Mouse (Mus musculus) left cerebral cortex, adult 18-20 months (tissue): Measurements from ENCODE around the gene Zfp316. TPM values are rescaled to one million over a fixed set of nuclear protein-coding genes. Genes with fewer than 3 reads are reported as not detected.
A peak's percentile ranks its signal among the peaks of the same experiment; 100 is the strongest.

Experiments used
- DNase-seq, 2 experiments: peaks; one replicate each; pipeline ENCODE4 v3.0.0; 2021 to 2022; ENCODE audit warnings: low spot score in 2 of 2, mixed read lengths in 1 of 2
- total RNA-seq, 2 experiments: library from RNA; stranded (reverse); gene quantifications; 2 replicates each; pipeline ENCODE4 v1.2.3; 2021

Gene Zfp316
- total RNA-seq, 2 experiments from 2014 or later: 22.3 to 25.3 TPM

DNA sequence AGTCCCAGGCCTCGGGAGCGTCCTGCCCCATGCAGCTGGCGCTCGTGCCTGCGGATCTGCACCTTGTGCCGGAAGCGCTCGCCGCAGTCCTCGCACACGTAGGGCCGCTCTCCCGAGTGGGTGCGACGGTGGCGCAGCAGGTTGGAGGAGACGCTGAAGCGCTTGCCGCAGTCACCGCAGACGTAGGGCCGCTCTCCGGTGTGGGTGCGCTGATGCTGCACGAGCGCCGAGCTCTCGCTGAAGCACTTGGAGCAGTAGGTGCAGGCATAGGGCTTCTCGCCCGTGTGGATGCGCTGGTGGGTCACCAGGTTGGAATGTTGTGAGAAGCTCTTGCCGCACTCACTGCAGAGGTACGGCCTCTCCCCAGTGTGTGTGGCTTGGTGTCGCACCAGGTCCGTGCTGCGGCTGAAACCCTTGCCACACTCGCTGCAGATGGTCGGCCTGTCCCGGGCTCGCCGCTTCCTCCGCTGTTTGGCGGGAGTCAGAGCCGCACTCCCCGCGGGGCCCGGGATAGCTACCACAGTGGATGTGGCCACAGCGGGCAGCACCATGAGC lies 18.0 kb upstream of the Zfp316 start:
- no peak for DNase-seq

DNA sequence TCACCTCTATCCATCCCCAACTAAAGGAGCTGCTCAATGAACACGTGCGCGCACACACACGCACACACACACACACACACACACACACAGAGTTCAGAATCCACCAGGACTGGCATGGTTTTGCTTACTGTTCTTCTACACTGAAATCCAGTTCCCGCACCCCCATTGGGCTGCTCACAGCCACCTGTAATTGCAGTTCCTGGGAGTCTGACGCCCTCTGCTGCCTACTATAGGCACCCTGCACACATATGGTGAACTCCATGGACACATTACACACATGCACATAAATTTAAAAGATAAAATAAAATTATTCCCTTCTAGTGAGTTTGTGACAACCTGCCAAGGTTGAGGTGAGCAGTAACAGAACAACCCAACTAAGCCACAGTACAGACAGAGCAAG lies 14.9 kb upstream of the Zfp316 start:
- no peak for DNase-seq

DNA sequence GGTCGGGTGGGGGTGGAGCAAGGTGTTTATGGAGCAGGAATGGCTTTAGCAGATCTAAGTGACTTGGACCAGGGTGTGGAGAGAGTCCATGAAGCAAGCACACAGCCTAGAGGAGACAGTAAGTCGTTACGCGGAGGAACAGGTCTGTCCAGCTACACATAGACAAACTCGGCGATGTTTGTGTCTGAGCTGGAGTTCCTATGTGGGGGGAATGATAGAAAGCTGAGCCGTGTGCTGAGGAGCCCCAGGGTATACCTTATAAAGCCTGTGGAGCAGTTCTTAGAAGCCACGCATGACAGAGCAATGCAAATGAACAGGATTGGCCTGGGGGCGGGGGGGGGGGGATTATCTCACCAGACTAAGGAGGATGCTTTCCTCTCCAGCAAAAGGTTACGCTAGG lies 9.4 kb upstream of the Zfp316 start:
- DNase-seq: no peak

DNA sequence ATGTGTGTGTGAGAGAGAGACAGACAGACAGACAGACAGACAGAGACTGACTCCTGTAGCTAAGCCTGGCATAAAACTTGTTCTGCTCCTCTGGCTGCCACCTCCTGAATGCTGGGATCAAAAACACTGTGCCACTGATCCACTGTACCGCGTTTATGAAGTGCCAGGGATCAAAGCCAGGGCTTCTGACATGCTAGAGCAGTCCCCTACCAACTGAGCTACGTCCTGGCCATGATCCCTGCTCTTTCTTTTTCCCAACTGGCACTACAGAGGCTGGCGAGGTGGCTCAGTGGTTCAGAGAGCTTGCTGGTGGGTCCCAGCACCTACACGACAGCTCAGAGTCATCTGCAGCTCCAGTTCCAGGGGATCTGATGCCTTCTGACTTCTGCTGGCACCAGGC lies 5.9 kb upstream of the Zfp316 start:
- DNase-seq: no peak

DNA sequence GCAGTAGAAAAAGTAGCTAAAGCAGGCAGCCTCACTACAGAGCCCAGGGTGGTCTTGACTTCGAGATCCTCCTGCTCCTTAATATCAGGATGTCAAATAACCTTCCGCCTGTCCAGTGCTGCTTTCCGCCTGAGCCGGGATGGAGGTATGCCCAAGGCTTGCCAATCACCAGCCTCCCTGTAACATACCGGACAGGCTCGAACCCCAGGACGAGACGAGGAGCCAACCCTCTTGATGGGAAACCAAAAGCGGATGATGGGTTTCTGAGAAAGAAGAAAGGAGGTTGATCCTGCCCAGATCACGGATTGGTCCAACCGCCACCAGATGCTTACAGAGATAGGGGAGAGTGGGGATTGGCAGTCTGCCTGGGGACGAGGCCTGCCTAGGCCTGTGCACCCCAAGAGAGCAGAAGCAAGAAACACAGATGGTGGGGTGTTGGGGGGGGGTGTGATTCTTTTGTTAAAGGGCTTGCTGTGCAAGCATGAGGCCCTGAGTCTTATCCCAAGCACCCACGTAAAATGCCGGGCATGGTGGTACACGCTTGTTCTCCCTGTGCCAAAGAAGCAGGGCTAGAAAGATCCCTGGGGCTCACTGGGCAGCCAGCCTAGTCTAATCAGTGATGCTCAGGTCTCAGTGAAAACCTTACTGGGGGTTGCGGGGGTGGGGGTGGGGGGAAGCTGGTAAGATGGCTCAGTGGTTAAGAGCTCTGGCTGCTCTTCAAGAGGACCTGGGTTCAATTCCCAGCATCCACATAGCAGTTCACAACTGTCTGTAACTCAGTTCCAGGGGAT lies 2.9 kb upstream of the Zfp316 start:
- no peak for DNase-seq

GRCm38 (mm10) chr5:143272108-143272507 lies 2.3 kb upstream of the Zfp316 start:
- no peak for DNase-seq

DNA sequence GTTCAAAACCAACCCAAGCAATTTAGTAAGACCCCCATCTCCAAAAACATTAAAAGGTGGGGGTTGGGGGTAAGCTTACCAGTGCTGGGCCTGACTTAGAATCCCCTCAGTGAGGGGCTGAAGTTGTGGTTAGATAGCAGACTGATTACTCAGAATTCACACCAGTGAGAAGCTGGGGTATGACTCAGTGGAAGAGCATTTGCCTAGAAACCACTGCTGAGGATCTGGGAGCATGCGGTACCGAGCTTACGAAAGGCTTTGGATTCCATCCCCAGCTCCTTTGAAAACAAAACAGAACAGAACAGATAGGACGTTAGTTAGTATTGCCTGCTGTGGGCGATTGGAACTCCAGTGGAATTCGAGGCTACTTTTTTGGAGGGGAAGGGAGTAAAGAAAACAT lies 1.8 kb upstream of the Zfp316 start:
- DNase-seq: no peak

DNA sequence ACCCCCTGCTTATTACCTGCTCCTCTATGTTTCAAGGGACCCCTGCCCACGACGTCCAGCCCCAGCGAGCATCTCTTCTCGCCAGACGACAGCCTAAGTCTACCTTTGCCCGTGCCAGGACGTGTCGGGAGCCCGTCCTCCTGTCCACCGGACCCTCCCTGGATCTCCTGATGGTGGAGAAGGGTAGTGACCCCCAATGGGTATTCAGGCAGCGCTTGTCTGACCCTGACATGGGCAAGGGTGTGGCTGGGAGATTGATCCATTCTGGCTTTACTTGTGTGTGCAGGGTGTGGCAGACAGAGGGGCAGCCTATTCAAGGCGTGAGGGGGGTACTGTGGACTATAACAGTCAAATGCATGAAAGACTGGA lies 313 bp upstream of the Zfp316 start:
- no peak for DNase-seq

DNA sequence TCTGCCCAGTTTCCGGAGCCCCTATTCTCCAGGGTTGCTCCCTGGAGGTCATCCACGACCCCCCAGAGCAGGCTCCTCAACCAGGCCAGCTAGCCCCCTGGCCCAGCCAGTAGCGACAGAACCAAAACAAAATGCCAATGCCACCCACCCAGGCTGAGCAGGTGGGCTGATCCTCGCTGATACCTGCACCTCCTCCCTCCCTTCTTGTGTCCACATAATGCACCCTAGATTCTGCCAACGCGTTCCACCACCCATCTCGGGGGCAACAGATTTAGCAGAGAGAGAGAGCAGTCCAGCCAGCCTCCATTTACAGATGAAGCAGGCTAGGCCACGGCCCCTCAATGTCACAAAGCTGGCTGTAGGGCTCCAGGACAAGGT lies 848 bp downstream of the Zfp316 start:
- DNase-seq: no peak

- no peak for DNase-seq
Measured at GRCm38 (mm10) chr5:143266794-143267193, 3.0 kb downstream of the Zfp316 start.

DNA sequence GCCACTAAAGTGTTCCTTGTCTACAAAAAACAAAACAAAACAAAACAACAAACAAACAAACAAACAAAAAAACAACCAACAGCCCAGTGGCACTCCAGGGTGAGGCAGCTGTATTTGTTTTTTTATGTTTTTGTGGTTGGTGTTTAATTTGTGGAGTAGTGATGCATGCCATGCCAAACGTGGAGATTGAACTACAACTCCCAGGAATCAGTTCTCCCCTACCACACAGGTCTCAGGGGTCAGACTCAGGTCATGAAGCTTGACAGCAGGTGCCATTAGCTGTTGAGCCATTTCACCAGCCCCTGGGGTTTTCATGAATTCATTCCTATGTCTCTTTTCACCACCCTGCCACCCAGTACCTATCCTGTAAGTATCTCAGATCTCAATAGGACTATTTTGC lies 4.4 kb downstream of the Zfp316 start:
- DNase-seq: no peak

DNA sequence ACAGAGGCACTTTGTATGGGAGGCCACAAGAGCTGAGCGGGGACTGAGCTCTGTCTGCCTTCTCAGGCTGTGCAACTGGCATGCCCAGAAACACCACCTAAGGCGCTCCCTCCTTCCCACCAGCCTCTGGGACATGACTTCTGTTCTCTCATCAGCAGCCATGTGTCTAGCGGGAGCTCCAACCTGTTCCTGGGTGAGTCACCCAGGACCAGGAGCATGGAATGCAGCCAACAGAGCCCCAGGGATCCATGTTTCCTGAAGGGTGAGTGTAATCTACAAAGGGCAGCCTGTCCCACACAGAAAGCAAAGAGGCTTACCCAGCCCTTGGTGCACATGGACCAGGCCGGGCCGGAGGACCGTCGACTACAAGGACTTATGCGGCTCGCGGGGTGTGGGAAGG lies 5.1 kb downstream of the Zfp316 start:
- DNase-seq: no peak

DNA sequence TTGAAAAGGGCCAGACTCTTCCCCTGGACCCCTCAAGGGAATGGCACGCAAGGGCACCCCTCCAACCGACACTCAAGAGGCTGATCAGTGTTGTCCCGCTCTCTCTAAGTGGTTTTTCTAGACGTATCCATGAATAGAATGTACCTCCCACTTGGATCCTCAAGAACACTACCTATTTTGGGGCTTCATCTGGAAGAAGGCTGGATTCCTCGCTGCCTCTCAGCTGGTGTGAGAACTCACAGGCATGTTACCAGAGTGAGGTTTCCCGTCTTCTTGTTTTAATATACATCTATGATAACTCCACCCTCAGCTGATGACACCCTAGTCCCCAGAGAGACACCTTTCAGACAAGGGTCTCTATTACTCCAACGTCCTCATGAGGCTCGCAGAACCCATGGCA lies 8.2 kb downstream of the Zfp316 start:
- DNase-seq: peak in 1 of 2 experiments; percentile 27

- DNase-seq: no peak
Measured at GRCm38 (mm10) chr5:143255802-143256201, 14.0 kb downstream of the Zfp316 start.

DNA sequence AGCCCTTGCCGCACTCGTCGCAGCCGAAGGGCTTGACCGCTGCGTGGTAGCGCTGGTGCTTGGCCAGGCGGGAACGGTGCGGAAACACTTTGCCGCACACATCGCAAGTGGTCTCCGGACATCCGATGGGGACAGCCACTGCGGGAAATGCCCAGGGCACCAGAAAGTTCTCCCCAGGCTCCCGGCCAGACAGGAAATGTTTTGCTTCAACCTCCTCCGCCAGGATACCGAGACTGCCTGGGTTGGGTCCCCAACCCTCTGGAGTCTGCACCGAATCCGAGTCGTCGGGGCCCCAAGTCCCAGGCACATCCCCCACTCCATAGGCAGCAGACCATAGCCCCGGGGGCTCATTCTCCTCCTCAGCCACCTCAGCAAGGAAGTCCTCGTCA lies 14.7 kb downstream of the Zfp316 start:
- DNase-seq: no peak

- no peak for DNase-seq
Measured at GRCm38 (mm10) chr5:143254487-143255130, 15.2 kb downstream of the Zfp316 start.

DNA sequence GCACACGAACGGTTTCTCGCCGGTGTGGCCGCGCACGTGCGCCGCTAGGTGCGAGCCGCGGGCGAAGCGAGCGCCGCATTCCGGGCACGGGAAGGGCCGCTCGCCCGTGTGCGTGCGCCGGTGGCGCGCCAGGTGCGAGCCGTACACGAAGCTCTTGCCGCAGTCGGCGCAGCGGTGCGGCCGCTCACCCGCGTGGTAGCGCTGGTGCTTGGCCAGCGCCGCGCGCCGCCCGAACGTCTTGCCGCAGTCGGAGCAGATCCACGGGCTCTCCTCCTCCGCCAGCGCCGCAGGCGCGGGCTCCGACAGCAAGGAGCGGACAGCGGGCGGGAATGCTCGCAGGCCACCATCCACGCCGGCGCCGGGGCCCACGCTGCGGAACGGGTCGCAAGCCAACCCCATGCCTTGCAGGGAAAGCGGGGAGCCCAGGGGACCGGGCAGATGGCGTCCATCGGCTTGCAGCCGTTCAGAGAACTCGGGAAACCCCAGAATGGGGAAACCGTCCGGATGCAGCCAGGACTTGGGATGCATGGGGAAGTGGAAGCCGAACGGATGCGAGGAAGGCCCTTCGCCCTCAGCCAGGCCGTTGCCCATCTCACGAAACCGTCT lies 15.8 kb downstream of the Zfp316 start:
- peak; percentile 36 to 61 for DNase-seq

DNA sequence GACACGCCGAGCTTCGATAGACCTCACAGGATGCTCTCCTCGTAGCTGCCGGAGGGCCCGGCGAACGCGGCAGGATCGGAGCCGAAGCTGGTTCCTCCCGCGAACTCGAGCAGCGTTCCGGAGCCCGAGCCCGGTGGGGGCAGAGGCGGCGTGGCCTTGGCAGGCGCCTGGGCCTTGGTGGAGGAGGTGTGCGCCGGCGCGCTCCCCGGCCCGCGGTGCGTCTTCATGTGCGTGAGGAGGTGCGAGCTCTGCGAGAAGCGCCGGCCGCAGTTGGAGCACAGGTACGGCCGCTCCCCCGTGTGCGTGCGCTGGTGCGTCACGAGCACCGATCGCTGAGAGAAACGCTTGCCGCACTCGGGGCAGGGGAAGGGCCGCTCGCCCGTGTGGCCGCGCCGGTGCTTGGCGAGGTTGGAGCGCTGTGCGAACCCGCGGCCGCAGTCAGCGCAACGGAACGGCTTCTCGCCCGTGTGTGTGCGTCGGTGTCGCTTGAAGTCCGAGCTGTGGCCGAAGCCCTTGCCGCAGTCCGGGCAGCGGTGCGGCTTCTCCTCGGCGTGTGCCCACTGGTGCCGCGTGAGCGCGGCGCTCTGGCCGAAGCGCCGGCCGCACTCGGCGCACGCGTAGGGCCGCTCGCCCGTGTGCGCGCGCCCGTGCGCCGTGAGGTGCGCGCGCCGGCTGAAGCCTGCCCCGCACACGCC lies 16.5 kb downstream of the Zfp316 start:
- DNase-seq: no peak

GRCm38 (mm10) chr5:143252791-143253185 lies 17.0 kb downstream of the Zfp316 start:
- DNase-seq: no peak

DNA sequence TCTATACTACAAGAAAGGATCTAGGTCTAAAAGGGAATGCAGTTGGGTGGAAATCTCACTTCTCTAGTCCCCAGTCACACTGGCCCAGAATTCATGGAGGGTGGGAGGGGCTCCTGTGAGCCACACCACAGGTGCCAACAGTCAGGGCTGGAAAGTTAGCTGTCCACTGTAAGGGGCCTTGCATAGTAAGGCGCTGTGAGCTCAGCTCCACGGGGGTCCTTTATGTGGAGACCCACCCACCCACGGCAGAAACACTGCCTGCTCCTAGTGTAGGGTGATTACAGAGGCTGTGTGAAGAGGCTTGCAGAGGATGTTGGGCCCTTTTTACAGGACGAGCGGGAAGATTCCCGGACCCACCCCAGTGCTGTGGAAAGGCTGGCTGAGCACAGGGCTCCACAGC lies 17.8 kb downstream of the Zfp316 start:
- DNase-seq: no peak

DNA sequence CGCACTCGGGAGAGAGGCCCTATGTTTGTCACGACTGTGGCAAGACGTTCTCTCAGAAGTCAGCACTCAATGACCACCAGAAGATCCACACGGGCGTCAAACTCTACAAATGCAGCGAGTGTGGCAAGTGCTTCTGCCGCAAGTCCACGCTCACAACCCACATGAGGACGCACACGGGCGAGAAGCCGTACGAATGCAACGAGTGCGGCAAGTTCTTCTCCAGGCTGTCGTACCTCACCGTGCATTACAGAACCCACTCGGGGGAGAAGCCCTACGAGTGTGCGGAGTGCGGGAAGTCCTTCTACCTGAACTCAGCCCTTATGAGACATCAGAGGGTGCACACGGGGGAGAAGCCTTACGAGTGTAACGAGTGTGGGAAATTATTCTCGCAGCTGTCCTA lies 24.9 kb downstream of the Zfp316 start:
- no peak for DNase-seq

GRCm38 (mm10) chr5:143236036-143236435 lies 33.8 kb downstream of the Zfp316 start:
- DNase-seq: no peak
